Mouse (Mus musculus) heart, postnatal 0 days (tissue): Measurements from ENCODE around the gene Gm28038.

Source experiments
- CTCF ChIP-seq: IDR thresholded peaks from 2 replicates; pipeline ENCODE4 v1.5.1; 2016; ENCODE audit warnings: antibody characterized with exemption, control low read depth, low read depth
- EP300 ChIP-seq: IDR thresholded peaks from 2 replicates; pipeline ENCODE4 v1.6.1; 2016; ENCODE audit warnings: antibody characterized with exemption, low read depth

DNA sequence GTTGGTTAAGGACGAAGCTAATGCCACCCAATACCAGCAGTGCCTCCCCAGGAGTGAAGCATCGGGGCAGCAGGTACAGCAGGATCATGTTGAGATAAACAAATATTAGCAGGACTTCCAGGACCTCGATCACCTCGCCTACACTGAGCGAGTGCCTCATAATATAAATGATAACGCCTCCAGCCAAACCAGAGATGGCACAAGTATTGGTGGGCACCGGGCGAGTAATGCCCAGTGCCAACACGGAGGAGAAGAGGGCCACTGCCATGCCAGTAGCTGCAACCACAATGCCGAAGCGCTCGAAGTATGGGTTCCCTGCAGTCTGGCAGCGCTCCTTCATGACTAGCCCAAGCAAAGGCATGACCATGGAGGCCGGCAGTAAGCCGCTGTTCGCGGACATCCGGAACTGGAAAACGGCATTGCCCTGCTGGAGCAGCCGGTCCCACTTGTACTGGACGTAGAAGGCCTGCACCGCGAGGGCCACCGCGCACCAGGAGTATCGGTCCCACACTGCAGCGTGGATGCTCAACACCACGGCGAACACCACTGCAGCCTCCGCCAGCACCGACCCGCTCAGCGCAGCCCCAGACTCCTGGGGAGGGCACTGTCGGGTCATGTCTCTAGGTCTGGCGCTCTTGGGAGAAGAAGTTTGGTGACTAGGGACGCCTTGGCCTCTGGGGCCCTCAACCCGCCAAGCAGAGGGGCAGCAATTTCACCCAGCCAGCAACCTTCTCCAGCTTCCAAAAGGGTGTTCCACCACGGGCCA lies 4.8 kb downstream of the Gm28038 start:
- TF ChIP-seq CTCF = no peak
- no peak for TF ChIP-seq EP300
